Mouse (Mus musculus) heart, embryonic 10.5 days (tissue): ENCODE data around the gene Olfr750. TPM values are rescaled to one million over a fixed set of nuclear protein-coding genes. Genes with fewer than 3 reads are reported as not detected.

Experiments used
- DNase-seq: peaks from one replicate; pipeline ENCODE4 v3.0.0-alpha.2; 2017; ENCODE audit warnings: low spot score
- H3K27ac ChIP-seq: fragments of 300-500 bp; sonication (generic); 2 replicates; pipeline ENCODE4 v1.5.1; 2016; ENCODE audit warnings: mild to moderate bottlenecking
- H3K27me3 ChIP-seq: fragments of 300-500 bp; sonication (generic); 2 replicates; pipeline ENCODE4 v1.6.1; 2016; ENCODE audit warnings: mild to moderate bottlenecking; ENCODE audit not compliant: poor library complexity, insufficient read depth, severe bottlenecking
- H3K36me3 ChIP-seq: fragments of 300-500 bp; sonication (generic); 2 replicates; pipeline ENCODE4 v1.6.1; 2016; ENCODE audit warnings: mild to moderate bottlenecking, moderate library complexity
- H3K4me1 ChIP-seq: fragments of 300-500 bp; sonication (generic); 2 replicates; pipeline ENCODE4 v1.6.1; 2016; ENCODE audit warnings: mild to moderate bottlenecking
- H3K4me3 ChIP-seq: fragments of 300-500 bp; sonication (generic); 2 replicates; pipeline ENCODE4 v1.5.1; 2016; ENCODE audit warnings: mild to moderate bottlenecking, moderate library complexity
- H3K9me3 ChIP-seq: fragments of 300-500 bp; sonication (generic); 2 replicates; pipeline ENCODE4 v1.6.1; 2016; ENCODE audit warnings: mild to moderate bottlenecking, moderate library complexity
- WGBS: fragments of 180-500 bp; shearing (Covaris S2); methylation state at CpG from one replicate; pipeline ENCODE4 v1.1.7; 2016; 5-methylcytosine and 5-hydroxymethylcytosine counted together
- polyA plus RNA-seq: library from polyadenylated mRNA; unstranded; fragments of >200 nt; fragmentation: Nextera tagmentation; extraction: Ambion mirVana; gene quantifications from 2 replicates; pipeline ENCODE4 v1.2.1, GENCODE M21; 2016

The Olfr750 gene
- polyA plus RNA-seq, 1 experiment from 2014 or later, result not detected

- H3K4me1 ChIP-seq, result no peaks in the 10 kb centered on the region
- H3K4me3 ChIP-seq, result no peak within 1 kb of the TSS
- H3K27ac ChIP-seq, result no peak within 1 kb of the TSS
- DNase-seq, result no peak
- no peaks in the 10 kb centered on the region for H3K27me3 ChIP-seq
- WGBS, result 78% methylated on average over 6 of the region's 6 CpGs
- no peaks in the 10 kb centered on the region for H3K9me3 ChIP-seq
- H3K36me3 ChIP-seq, result no peaks in the 10 kb centered on the region
These were observed 32.5 kb downstream of the Olfr750 start, which contains the start of gene Rnase9 for GRCm38 (mm10) chr14:51041769-51042168. Rnase9 (minus strand) TSS chr14:51041869.

GRCm38 (mm10) chr14:51036214-51036613 is 38.0 kb downstream of the Olfr750 start:
- no peak for DNase-seq
- Histone ChIP-seq H3K4me3 (no peak overlapping the region), H3K9me3 (no peaks in the 10 kb centered on the region), H3K36me3 (no peaks in the 10 kb centered on the region), H3K27me3 (no peaks in the 10 kb centered on the region), H3K4me1 (no peaks in the 10 kb centered on the region), H3K27ac (no peak overlapping the region)
- WGBS, result 76% methylated on average over 4 of the region's 4 CpGs

- no peak for DNase-seq
- no peaks in the 10 kb centered on the region for H3K4me1 ChIP-seq
- H3K27ac ChIP-seq, result no peak overlapping the region
- no peaks in the 10 kb centered on the region for H3K36me3 ChIP-seq
- 52% methylated on average over 1 of the region's 1 CpGs for WGBS
- no peaks in the 10 kb centered on the region for H3K27me3 ChIP-seq
- no peak overlapping the region for H3K4me3 ChIP-seq
- no peaks in the 10 kb centered on the region for H3K9me3 ChIP-seq
These were observed 39.0 kb downstream of the Olfr750 start for GRCm38 (mm10) chr14:51035206-51035605.

- 60% methylated on average over 3 of the region's 3 CpGs for WGBS
- Histone ChIP-seq H3K9me3 (no peaks in the 10 kb centered on the region), H3K4me3 (no peak overlapping the region), H3K27me3 (no peaks in the 10 kb centered on the region), H3K4me1 (no peaks in the 10 kb centered on the region), H3K36me3 (no peaks in the 10 kb centered on the region), H3K27ac (no peak overlapping the region)
- no peak for DNase-seq
These were observed 46.7 kb downstream of the Olfr750 start for GRCm38 (mm10) chr14:51027387-51028155.

GRCm38 (mm10) chr14:51026391-51027133 is 47.7 kb downstream of the Olfr750 start:
- H3K4me1 ChIP-seq, result no peaks in the 10 kb centered on the region
- H3K27ac ChIP-seq, result no peak overlapping the region
- WGBS, result 34% methylated on average over 5 of the region's 5 CpGs
- H3K9me3 ChIP-seq, result no peaks in the 10 kb centered on the region
- no peak overlapping the region for H3K4me3 ChIP-seq
- no peaks in the 10 kb centered on the region for H3K36me3 ChIP-seq
- DNase-seq, result no peak
- H3K27me3 ChIP-seq, result no peaks in the 10 kb centered on the region

GRCm38 (mm10) chr14:51024820-51025219 is 49.4 kb downstream of the Olfr750 start:
- WGBS, result 63% methylated on average over 1 of the region's 1 CpGs
- no peaks in the 10 kb centered on the region for H3K4me1 ChIP-seq
- H3K9me3 ChIP-seq, result no peaks in the 10 kb centered on the region
- H3K4me3 ChIP-seq, result no peak overlapping the region
- DNase-seq, result no peak
- no peak overlapping the region for H3K27ac ChIP-seq
- no peaks in the 10 kb centered on the region for H3K27me3 ChIP-seq
- no peaks in the 10 kb centered on the region for H3K36me3 ChIP-seq

GRCm38 (mm10) chr14:51023457-51023856 is 50.8 kb downstream of the Olfr750 start:
- no peak for DNase-seq
- no peak overlapping the region for H3K27ac ChIP-seq
- H3K4me1 ChIP-seq, result no peaks in the 10 kb centered on the region
- no peaks in the 10 kb centered on the region for H3K36me3 ChIP-seq
- H3K27me3 ChIP-seq, result no peaks in the 10 kb centered on the region
- H3K9me3 ChIP-seq, result no peaks in the 10 kb centered on the region
- H3K4me3 ChIP-seq, result no peak overlapping the region
- 84% methylated on average over 4 of the region's 4 CpGs for WGBS

- Histone ChIP-seq H3K4me1 (no peaks in the 10 kb centered on the region), H3K27me3 (no peaks in the 10 kb centered on the region), H3K36me3 (no peaks in the 10 kb centered on the region), H3K9me3 (no peaks in the 10 kb centered on the region), H3K4me3 (no peak overlapping the region), H3K27ac (no peak overlapping the region)
- 63% methylated on average over 3 of the region's 3 CpGs for WGBS
- DNase-seq, result no peak
These were observed 57.0 kb downstream of the Olfr750 start for GRCm38 (mm10) chr14:51017256-51017655.

Other genes with a start within 250 kb of the Olfr750 start
- gene Tep1, start 203.9 kb downstream of the Olfr750 start, polyA plus RNA-seq, result 4.6 and 6.2 TPM in 2 replicates
- 0.19 TPM in 1 of 2 replicates, not detected in the other for gene Klhl33, start 176.9 kb downstream of the Olfr750 start, polyA plus RNA-seq
- gene Osgep, start 149.5 kb downstream of the Olfr750 start, polyA plus RNA-seq, result 132 and 145 TPM in 2 replicates
- gene Apex1, start 149.5 kb downstream of the Olfr750 start, polyA plus RNA-seq, result 220 and 306 TPM in 2 replicates
- 36.1 and 44.7 TPM in 2 replicates for gene Pip4p1, start 143.6 kb downstream of the Olfr750 start, polyA plus RNA-seq
- gene Pnp, start 143.4 kb downstream of the Olfr750 start, polyA plus RNA-seq, result 44.3 and 63.0 TPM in 2 replicates
- not detected in 2 replicates for gene Gm49342, start 129.9 kb downstream of the Olfr750 start, polyA plus RNA-seq
- gene Pnp2, start 118.4 kb downstream of the Olfr750 start, polyA plus RNA-seq, result 0.34 TPM in 1 of 2 replicates, not detected in the other
- 0.11 and 0.31 TPM in 2 replicates for gene Rnase10, start 66.7 kb downstream of the Olfr750 start, polyA plus RNA-seq
- gene Rnase9, start 32.6 kb downstream of the Olfr750 start, polyA plus RNA-seq, result not detected in 2 replicates
- gene Rnase11, start 24.3 kb downstream of the Olfr750 start, polyA plus RNA-seq, result not detected in 2 replicates
- gene Rnase12, start 16.8 kb downstream of the Olfr750 start, polyA plus RNA-seq, result 0.28 and 0.53 TPM in 2 replicates
- gene Rnase4, start 16.6 kb upstream of the Olfr750 start, polyA plus RNA-seq, result 6.3 and 8.9 TPM in 2 replicates
- 1.8 and 3.0 TPM in 2 replicates for gene Ang, start 16.7 kb upstream of the Olfr750 start, polyA plus RNA-seq
- gene Eddm3b, start 40.0 kb upstream of the Olfr750 start, polyA plus RNA-seq, result 0.13 TPM in 1 of 2 replicates, not detected in the other
- gene Rnase6, start 49.5 kb upstream of the Olfr750 start, polyA plus RNA-seq, result 0.14 and 0.87 TPM in 2 replicates
- gene Rnase1, start 72.3 kb upstream of the Olfr750 start, polyA plus RNA-seq, result not detected in 2 replicates
- not detected in 2 replicates for gene Rnase2b, start 87.8 kb upstream of the Olfr750 start, polyA plus RNA-seq
- not detected in 2 replicates for gene Ang2, start 124.7 kb upstream of the Olfr750 start, polyA plus RNA-seq
- gene Ear14, start 129.0 kb upstream of the Olfr750 start, polyA plus RNA-seq, result not detected in 2 replicates
- gene Rnase2a, start 181.7 kb upstream of the Olfr750 start, polyA plus RNA-seq, result not detected in 2 replicates